Mouse (Mus musculus) E14TG2a.4 (cell line): ENCODE data around the gene Cnih4.

Experiments
- H3K27me3 ChIP-seq: 2 replicates; pipeline ENCODE4 v1.6.1; 2014; ENCODE audit warnings: low read length, control low read depth; ENCODE audit not compliant: insufficient read depth
- H3K36me3 ChIP-seq: 2 replicates; pipeline ENCODE4 v1.6.1; 2014; ENCODE audit warnings: low read length, control low read depth; ENCODE audit not compliant: insufficient read depth
- H3K4me1 ChIP-seq: replicated peaks from 2 replicates; pipeline ENCODE4 v1.6.1; 2014; ENCODE audit warnings: low read depth, low read length, control low read depth
- H3K4me3 ChIP-seq: replicated peaks from 2 replicates; pipeline ENCODE4 v1.5.1; 2014; ENCODE audit warnings: mild to moderate bottlenecking, low read length
- H3K9me3 ChIP-seq: 2 replicates; pipeline ENCODE4 v1.6.1; 2014; ENCODE audit warnings: low read length, control low read depth
- CTCF ChIP-seq: conservative IDR thresholded peaks from 2 replicates; pipeline ENCODE4 v1.5.1; 2014; ENCODE audit warnings: low read length
- NANOG ChIP-seq: IDR thresholded peaks from 2 replicates; pipeline ENCODE4 v1.6.1; 2014; ENCODE audit warnings: borderline replicate concordance, low read length, mixed read lengths
- POU5F1 ChIP-seq: IDR thresholded peaks from 2 replicates; pipeline ENCODE4 v1.6.1; 2014; ENCODE audit warnings: low read length, borderline replicate concordance

The Cnih4 gene

GRCm38 (mm10) chr1:181216315-181216714 is 71.8 kb downstream of the Cnih4 start:
- H3K4me3 ChIP-seq: no peak overlapping the region
- peaks cover 4% of the 10 kb centered on the region; the same call in 1 of the 2 replicates for H3K36me3 ChIP-seq
- H3K27me3 ChIP-seq: no peaks in the 10 kb centered on the region
- TF ChIP-seq POU5F1 (no peak), CTCF (no peak), NANOG (no peak)
- no peaks in the 10 kb centered on the region for H3K9me3 ChIP-seq
- peaks cover 22% of the 10 kb centered on the region for H3K4me1 ChIP-seq
